Mouse (Mus musculus) naive thymus-derived CD4-positive, alpha-beta T cell, adult 2 months (primary cell): ENCODE measurements at regions not wholly inside any gene's neighbourhood (a gene's known extent, or its start where the extent isn't known, plus 50 kb on each side); places are given as distances from the start of the nearest gene placed in this dataset.

Experiments used
- DNase-seq: peaks from one replicate; pipeline ENCODE4 v3.0.0-alpha.2; 2011; ENCODE audit warnings: low read depth

- no peak for DNase-seq
These were observed 60.0 kb upstream of the Gpr141 start for GRCm38 (mm10) chr13:19883896-19884658.

DNA sequence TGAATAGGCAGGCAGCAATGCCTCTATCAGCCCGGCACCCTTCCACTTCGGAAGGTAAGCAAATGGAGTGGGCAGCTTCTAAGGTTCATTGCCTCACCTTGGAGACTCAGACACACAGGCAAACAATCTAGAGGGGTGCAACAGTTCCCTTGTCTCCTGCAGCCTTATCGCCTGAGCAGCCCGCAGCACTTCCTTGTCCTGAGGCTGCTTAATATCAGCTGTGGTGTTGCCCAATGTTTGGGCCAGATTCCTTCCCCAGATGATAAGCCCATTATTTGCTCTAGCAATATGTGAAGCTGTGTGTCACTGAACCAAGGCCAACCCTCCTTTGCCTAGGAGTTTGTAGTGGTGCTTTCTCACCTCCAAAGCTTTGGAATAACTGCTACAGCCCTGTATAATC, 58.8 kb upstream of the Gpr141 start:
- no peak for DNase-seq

DNA sequence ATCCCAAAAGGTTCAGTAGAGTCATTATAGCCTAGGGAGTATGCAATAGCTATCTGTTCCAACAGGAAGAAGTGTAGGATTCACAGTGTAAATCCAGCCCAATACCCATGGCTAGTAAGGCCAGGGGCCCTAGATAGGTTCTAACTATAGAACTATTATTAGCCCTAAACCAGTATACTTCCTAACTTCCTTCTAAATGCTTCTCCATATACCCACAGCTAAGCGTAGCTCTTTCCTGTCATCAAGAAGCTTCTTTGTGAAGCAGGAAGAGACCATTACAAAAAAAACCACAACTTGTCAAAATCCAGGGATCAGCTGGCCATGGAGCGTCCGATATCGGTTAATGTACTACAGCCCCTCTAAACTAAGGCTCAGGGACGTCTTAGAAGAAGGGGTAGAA, 57.7 kb upstream of the Gpr141 start:
- DNase-seq = no peak

GRCm38 (mm10) chr13:19874621-19875249, 50.7 kb upstream of the Gpr141 start:
- no peak for DNase-seq
